Mouse (Mus musculus) bone marrow, adult 2 months (tissue): ENCODE results near the gene Slc22a23.

Source experiments
- CTCF ChIP-seq: fragments of 200-500 bp; IDR thresholded peaks from 2 replicates; pipeline ENCODE4 v1.5.1; 2011; ENCODE audit warnings: low read length, control low read depth; ENCODE audit not compliant: control insufficient read depth, insufficient read depth
- POLR2A ChIP-seq: fragments of 200-500 bp; IDR thresholded peaks from 2 replicates; pipeline ENCODE4 v1.6.1; 2011; ENCODE audit warnings: low read depth, mild to moderate bottlenecking, control low read depth, low read length, borderline replicate concordance; ENCODE audit not compliant: control insufficient read depth

- no peak for TF ChIP-seq CTCF
- no peak for TF ChIP-seq POLR2A
Observed at GRCm38 (mm10) chr13:34370281-34370825, 25.4 kb upstream of the Slc22a23 start.
